Mouse (Mus musculus): Measurements from ENCODE around the gene Zfp950. TPM values are rescaled to one million over a fixed set of nuclear protein-coding genes. Genes with fewer than 3 reads are reported as not detected.
A peak's percentile ranks its signal among the peaks of the same experiment; 100 is the strongest.

Gene Zfp950
- total RNA-seq, 2 experiments from 2014 or later = 34.6 to 39.4 TPM

- DNase-seq (ENCODE audit: extremely low spot score in 1 of 2, low spot score in 1 of 2) = peak in 1 of 2 experiments; percentile 6
These were observed 76.3 kb downstream of the Zfp950 start for GRCm38 (mm10) chr19:61064386-61064785.

GRCm38 (mm10) chr19:61057581-61057980, 83.1 kb downstream of the Zfp950 start:
- DNase-seq (ENCODE audit: extremely low spot score in 1 of 2, low spot score in 1 of 2) = no peak

- DNase-seq (ENCODE audit: extremely low spot score in 1 of 2, low spot score in 1 of 2) = no peak
These were observed 83.7 kb downstream of the Zfp950 start for GRCm38 (mm10) chr19:61056783-61057410.

GRCm38 (mm10) chr19:61052786-61053185, 87.9 kb downstream of the Zfp950 start:
- DNase-seq (ENCODE audit: extremely low spot score in 1 of 2, low spot score in 1 of 2) = no peak

GRCm38 (mm10) chr19:61052008-61052407, 88.6 kb downstream of the Zfp950 start:
- DNase-seq (ENCODE audit: extremely low spot score in 1 of 2, low spot score in 1 of 2) = no peak

GRCm38 (mm10) chr19:61051151-61051550, 89.5 kb downstream of the Zfp950 start:
- no peak for DNase-seq (ENCODE audit: extremely low spot score in 1 of 2, low spot score in 1 of 2)

- no peak for DNase-seq (ENCODE audit: extremely low spot score in 1 of 2, low spot score in 1 of 2)
These were observed 91.2 kb downstream of the Zfp950 start for GRCm38 (mm10) chr19:61049413-61049812.

GRCm38 (mm10) chr19:61048646-61049045, 92.0 kb downstream of the Zfp950 start:
- no peak for DNase-seq (ENCODE audit: extremely low spot score in 1 of 2, low spot score in 1 of 2)

- DNase-seq (ENCODE audit: extremely low spot score in 1 of 2, low spot score in 1 of 2) = no peak
These were observed 101.5 kb downstream of the Zfp950 start for GRCm38 (mm10) chr19:61039151-61039550.

- DNase-seq (ENCODE audit: extremely low spot score in 1 of 2, low spot score in 1 of 2) = no peak
These were observed 109.1 kb downstream of the Zfp950 start for GRCm38 (mm10) chr19:61031570-61031969.

- no peak for DNase-seq (ENCODE audit: extremely low spot score in 1 of 2, low spot score in 1 of 2)
These were observed 118.6 kb downstream of the Zfp950 start for GRCm38 (mm10) chr19:61021939-61022566.

GRCm38 (mm10) chr19:61021502-61021901, 119.1 kb downstream of the Zfp950 start:
- no peak for DNase-seq (ENCODE audit: extremely low spot score in 1 of 2, low spot score in 1 of 2)

- no peak for DNase-seq (ENCODE audit: extremely low spot score in 1 of 2, low spot score in 1 of 2)
These were observed 123.0 kb downstream of the Zfp950 start for GRCm38 (mm10) chr19:61017477-61018266.

- DNase-seq (ENCODE audit: extremely low spot score in 1 of 2, low spot score in 1 of 2) = no peak
These were observed 131.4 kb downstream of the Zfp950 start for GRCm38 (mm10) chr19:61009266-61009665.

Other genes starting within 250 kb of the Zfp950 start
- not detected for gene Gm7102, start 35.5 kb upstream of the Zfp950 start, total RNA-seq (2021)
- gene Gm6020, start 43.0 kb upstream of the Zfp950 start, total RNA-seq (2021) = not detected
- gene Csf2ra, start 87.6 kb upstream of the Zfp950 start, total RNA-seq (2021) = 10 to 100 TPM; 26.0 to 34.3 TPM
- not detected for gene Gm21060, start 156.2 kb upstream of the Zfp950 start, total RNA-seq (2021)

All from layer of hippocampus, postnatal 25 days (tissue).